In genomic region chr2:122234611-122235288, GRCm38 (mm10) we compare ENCODE assay signal across 8 mouse cellular contexts. TPM values are rescaled to one million over a fixed set of nuclear protein-coding genes. Genes with fewer than 3 reads are reported as not detected.
DNase-seq lines count a peak whose midpoint lies in the region; ATAC-seq and TF ChIP-seq lines count a peak whose summit lies in the region.

Gene Sord (plus strand): TSS chr2:122234749.

- H3K9ac ChIP-seq in lung, embryonic 16.5 days (ENCODE audit: low read length) = peak within 1 kb of the TSS; percentile 67

- H3K9me3 ChIP-seq in hindbrain, embryonic 10.5 days = no peaks in the 10 kb centered on the region
- H3K9me3 ChIP-seq in lung, embryonic 16.5 days (ENCODE audit: control insufficient read depth, low read length) = no peaks in the 10 kb centered on the region

- no peak for TF ChIP-seq CTCF in thymus, adult 2 months (IDR thresholded peaks at IDR 0.05; ENCODE audit: borderline replicate concordance, control insufficient read depth, extremely low read depth, insufficient read depth, low read length, poor library complexity)

- no peaks in the 10 kb centered on the region for H3K36me3 ChIP-seq in hindbrain, embryonic 10.5 days
- no peaks in the 10 kb centered on the region for H3K36me3 ChIP-seq in lung, embryonic 16.5 days (ENCODE audit: control insufficient read depth, insufficient read depth, low read length)
- H3K36me3 ChIP-seq in thymus, adult 2 months (ENCODE audit: control insufficient read depth, insufficient read depth, low read length) = no peaks in the 10 kb centered on the region

- H3K27me3 ChIP-seq in hindbrain, embryonic 10.5 days (ENCODE audit: insufficient read depth, poor library complexity, severe bottlenecking) = peaks cover 5% of the 10 kb centered on the region; the same call in 1 of the 2 replicates
- no peaks in the 10 kb centered on the region for H3K27me3 ChIP-seq in lung, embryonic 16.5 days (ENCODE audit: control insufficient read depth, insufficient read depth, low read depth, low read length)
- no peaks in the 10 kb centered on the region for H3K27me3 ChIP-seq in thymus, adult 2 months (ENCODE audit: control insufficient read depth, insufficient read depth, low read length)

- H3K27ac ChIP-seq in hindbrain, embryonic 10.5 days = peak within 1 kb of the TSS; percentile 86
- peak within 1 kb of the TSS; percentile 54; the same call in 1 of the 2 replicates for H3K27ac ChIP-seq in lung, embryonic 16.5 days (ENCODE audit: low read length)
- peak within 1 kb of the TSS; percentile 65 for H3K27ac ChIP-seq in thymus, adult 2 months (ENCODE audit: control insufficient read depth, insufficient read depth, low read length)

- TF ChIP-seq POLR2A in thymus, adult 2 months (IDR thresholded peaks at IDR 0.05; ENCODE audit: control insufficient read depth, extremely low read depth, insufficient read depth, low read length, poor library complexity) = no peak

- peak within 1 kb of the TSS; percentile 65 for H3K4me3 ChIP-seq in hindbrain, embryonic 10.5 days
- peak within 1 kb of the TSS; percentile 68 for H3K4me3 ChIP-seq in lung, embryonic 16.5 days (ENCODE audit: low read length)
- H3K4me3 ChIP-seq in thymus, adult 2 months (ENCODE audit: control insufficient read depth, insufficient read depth, low read length) = peak within 1 kb of the TSS; percentile 82

- peak; percentile 95 for ATAC-seq in lung, embryonic 16.5 days (ENCODE audit: low read depth)

- WGBS in hindbrain, embryonic 10.5 days = under 1% methylated on average over 35 of the region's 35 CpGs
- WGBS in lung, embryonic 16.5 days = under 1% methylated on average over 32 of the region's 35 CpGs
- WGBS in thymus, adult 2 months = under 1% methylated on average over 35 of the region's 35 CpGs

- peak; percentile 92 for DNase-seq in Muller cell, postnatal 12 days (ENCODE audit: inconsistent ontology term)
- DNase-seq in cerebellum, adult 9-10 months = peak; percentile 73
- peak; percentile 19 to 65 for DNase-seq in frontal cortex, adult 2 months (ENCODE audit: extremely low spot score in 1 of 2, low spot score in 1 of 2)
- DNase-seq in hindbrain, embryonic 10.5 days (ENCODE audit: low spot score) = peak; percentile 94
- DNase-seq in layer of hippocampus, adult 9-10 months (ENCODE audit: low spot score) = peak; percentile 52
- peak; percentile 55 for DNase-seq in ovary, adult 18-20 months (ENCODE audit: low spot score)
- peak; percentile 86 for DNase-seq in thymus, adult 2 months

- H3K4me2 ChIP-seq in lung, embryonic 16.5 days (ENCODE audit: low read depth, low read length) = peak within 1 kb of the TSS; percentile 92

- H3K4me1 ChIP-seq in hindbrain, embryonic 10.5 days (replicated peaks) = peaks cover 21% of the 10 kb centered on the region
- peaks cover 6% of the 10 kb centered on the region for H3K4me1 ChIP-seq in lung, embryonic 16.5 days (replicated peaks; ENCODE audit: control insufficient read depth, insufficient read depth, low read length)
- peaks cover 8% of the 10 kb centered on the region for H3K4me1 ChIP-seq in thymus, adult 2 months (replicated peaks; ENCODE audit: control insufficient read depth, insufficient read depth, low read length)

RNA-seq across cellular contexts. Expression of gene Sord, which starts in this region (rescaled TPM):
- polyA plus RNA-seq in frontal cortex, adult 2 months (2012; rRNA removed) = 14.4 and 15.9 TPM in 2 replicates
- polyA plus RNA-seq in hindbrain, embryonic 10.5 days (2016; fragmentation: Nextera tagmentation; extraction: Ambion mirVana) = 28.2 and 38.3 TPM in 2 replicates
- 23.4 and 26.2 TPM in 2 replicates for polyA plus RNA-seq in lung, embryonic 16.5 days (2015; fragmentation: Nextera tagmentation; extraction: Ambion mirVana)
- polyA plus RNA-seq in thymus, adult 2 months (2012; rRNA removed) = 16.7 and 19.0 TPM in 2 replicates

Comparison
In these comparisons a context has a peak if more than half of its experiments do, and no peak if none do; other contexts are left out.
1. Peak in every context shown above with its lines: DNase-seq, ATAC-seq, H3K4me3 ChIP-seq and H3K27ac ChIP-seq.
2. DNase-seq: peak in every context shown above with its lines; median percentile 94 in hindbrain, embryonic 10.5 days; 92 in Muller cell, postnatal 12 days; 86 in thymus, adult 2 months; 73 in cerebellum, adult 9-10 months; 55 in ovary, adult 18-20 months; 52 in layer of hippocampus, adult 9-10 months; 42 in frontal cortex, adult 2 months.